Mouse (Mus musculus): Measurements from ENCODE around the gene Mamdc4. TPM values are rescaled to one million over a fixed set of nuclear protein-coding genes. Genes with fewer than 3 reads are reported as not detected.

Mamdc4 gene
- polyA plus RNA-seq, 1 experiment = 1.3 TPM

DNA sequence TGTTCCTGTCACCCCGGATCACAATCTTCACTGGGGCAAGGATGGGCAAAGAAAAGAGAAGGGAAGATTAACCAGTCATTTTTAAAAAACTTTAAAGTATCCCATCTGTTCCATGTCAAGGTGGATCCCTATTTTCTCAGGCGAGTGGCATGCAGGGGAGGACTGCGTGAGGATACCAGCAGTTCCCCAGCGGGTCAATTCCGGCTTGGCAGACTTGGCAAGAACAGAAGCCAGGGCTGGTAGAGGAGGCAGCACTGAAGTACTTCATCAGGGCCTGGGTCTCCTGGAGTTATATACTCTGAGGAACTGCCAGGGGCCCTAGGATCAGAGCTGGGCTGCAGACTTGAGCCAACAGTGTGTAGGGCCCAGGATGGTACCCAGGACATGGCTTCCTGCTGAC lies 27.9 kb upstream of the Mamdc4 start:
- TF ChIP-seq POLR2A (IDR thresholded peaks at IDR 0.05; ENCODE audit: borderline replicate concordance, low read depth, low read length) (no peak), CTCF (IDR thresholded peaks at IDR 0.05; ENCODE audit: low read depth, low read length) (no peak)
- Histone ChIP-seq H3K4me3 (ENCODE audit: insufficient read depth, low read length) (no peak overlapping the region), H3K27ac (ENCODE audit: insufficient read depth, low read depth, low read length) (no peak overlapping the region), H3K4me1 (ENCODE audit: control insufficient read depth, insufficient read depth, low read length) (peaks cover 9% of the 10 kb centered on the region)

DNA sequence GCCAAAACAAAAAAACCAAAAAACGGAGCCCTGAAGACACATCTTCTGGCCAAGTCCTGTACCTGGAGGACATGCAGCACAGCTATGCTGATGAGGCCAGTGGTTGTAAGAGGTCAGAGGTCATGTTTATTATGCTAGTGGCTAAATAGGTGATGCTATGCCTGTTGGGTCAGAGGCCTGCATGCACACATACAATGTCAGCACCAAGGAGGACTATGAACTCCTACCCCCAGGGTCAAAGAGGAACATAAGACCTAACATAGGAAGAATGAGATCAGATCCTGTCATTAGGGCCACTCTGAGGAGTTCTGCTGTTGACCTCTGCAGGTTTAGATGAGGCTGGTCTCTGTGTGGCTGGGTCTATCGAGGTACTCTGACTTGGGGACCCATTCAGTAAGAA lies 25.4 kb upstream of the Mamdc4 start:
- Histone ChIP-seq H3K4me3 (ENCODE audit: insufficient read depth, low read length) (no peak overlapping the region), H3K27ac (ENCODE audit: insufficient read depth, low read depth, low read length) (no peak overlapping the region), H3K4me1 (ENCODE audit: control insufficient read depth, insufficient read depth, low read length) (no peaks in the 10 kb centered on the region)
- TF ChIP-seq CTCF (IDR thresholded peaks at IDR 0.05; ENCODE audit: low read depth, low read length) (no peak), POLR2A (IDR thresholded peaks at IDR 0.05; ENCODE audit: borderline replicate concordance, low read depth, low read length) (no peak)

DNA sequence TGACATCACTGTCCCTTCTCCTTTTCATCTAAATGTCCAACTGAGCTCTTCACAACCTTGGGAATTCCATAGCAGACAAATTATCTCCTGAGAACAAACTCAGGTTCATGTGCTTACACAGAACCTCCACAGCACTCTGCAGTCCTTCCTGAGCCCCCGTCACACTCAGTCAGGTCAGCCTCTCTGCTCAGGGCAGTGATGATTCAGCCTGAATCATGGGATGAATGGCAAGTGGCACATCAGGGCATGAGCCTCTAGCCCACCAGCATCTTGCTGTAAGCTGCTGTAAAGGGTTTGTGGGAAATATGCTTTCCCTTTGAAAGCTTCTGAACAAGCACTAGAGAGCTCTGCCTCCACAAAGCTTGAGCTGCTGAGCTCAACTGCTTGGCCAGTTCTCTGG lies 24.1 kb upstream of the Mamdc4 start:
- Histone ChIP-seq H3K27ac (ENCODE audit: insufficient read depth, low read depth, low read length) (no peak overlapping the region), H3K4me3 (ENCODE audit: insufficient read depth, low read length) (no peak overlapping the region), H3K4me1 (ENCODE audit: control insufficient read depth, insufficient read depth, low read length) (no peaks in the 10 kb centered on the region)
- no peak for TF ChIP-seq POLR2A (IDR thresholded peaks at IDR 0.05; ENCODE audit: borderline replicate concordance, low read depth, low read length)
- no peak for TF ChIP-seq CTCF (IDR thresholded peaks at IDR 0.05; ENCODE audit: low read depth, low read length)

DNA sequence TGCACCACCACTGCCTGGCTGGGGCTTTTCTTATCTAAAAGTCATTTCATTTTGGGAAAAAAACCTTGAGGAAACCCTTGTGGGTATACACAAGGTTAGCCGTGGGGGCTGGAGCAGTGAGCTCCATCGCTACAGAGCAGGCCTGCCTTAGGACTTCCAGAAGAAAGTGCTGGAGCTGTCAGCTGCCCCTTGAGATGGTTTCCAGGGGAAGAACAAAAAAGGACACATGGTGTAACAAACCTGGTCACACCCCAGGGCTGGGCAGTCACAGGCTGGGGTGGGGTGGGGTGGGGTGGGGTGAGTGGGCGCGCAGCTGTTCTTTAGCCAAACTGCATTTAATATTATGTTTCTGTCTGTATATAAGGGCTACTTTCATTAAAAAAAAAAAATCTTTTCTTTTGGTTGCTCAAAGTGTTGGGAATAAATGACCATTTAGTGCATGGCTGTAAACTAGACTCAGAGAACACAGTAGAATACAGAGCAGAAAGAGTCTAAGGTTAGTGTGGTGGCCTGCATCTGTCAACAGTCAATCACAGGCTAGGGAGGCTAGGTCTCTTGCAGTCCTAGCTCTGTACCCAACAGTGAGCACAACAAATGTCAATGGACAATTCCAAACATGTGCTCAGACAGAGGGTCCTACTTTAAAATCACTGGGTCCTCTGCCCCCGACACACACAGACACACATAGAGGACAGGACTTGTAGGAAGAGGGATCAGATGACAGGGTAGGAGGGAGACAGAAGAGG lies 22.3 kb upstream of the Mamdc4 start:
- H3K4me1 ChIP-seq (ENCODE audit: control insufficient read depth, insufficient read depth, low read length) = no peaks in the 10 kb centered on the region
- no peak for TF ChIP-seq CTCF (IDR thresholded peaks at IDR 0.05; ENCODE audit: low read depth, low read length)
- no peak overlapping the region for H3K4me3 ChIP-seq (ENCODE audit: insufficient read depth, low read length)
- no peak overlapping the region for H3K27ac ChIP-seq (ENCODE audit: insufficient read depth, low read depth, low read length)

DNA sequence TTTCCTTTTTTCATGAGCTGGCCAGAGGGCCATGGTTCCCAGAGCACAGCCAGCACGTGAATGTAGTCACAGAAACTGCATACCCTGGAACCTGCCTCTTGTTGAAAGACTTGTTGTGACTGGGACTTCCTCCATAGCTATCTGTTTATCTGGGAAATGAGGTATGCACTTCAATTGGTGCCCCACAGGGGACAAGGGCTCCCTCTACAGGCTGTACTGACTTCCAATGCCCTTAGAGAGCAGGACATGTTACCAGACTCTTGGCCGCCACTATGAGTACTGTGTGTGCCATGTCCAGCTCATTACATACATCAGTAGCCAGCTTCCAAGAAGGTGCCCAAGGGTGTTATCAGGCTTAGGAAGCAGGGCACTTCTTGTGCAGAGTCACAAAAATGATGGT lies 17.2 kb upstream of the Mamdc4 start:
- H3K4me3 ChIP-seq (ENCODE audit: insufficient read depth, low read length) = no peak overlapping the region
- TF ChIP-seq CTCF (IDR thresholded peaks at IDR 0.05; ENCODE audit: low read depth, low read length) (peak; percentile 41; the same call in 1 of the 2 replicates), POLR2A (IDR thresholded peaks at IDR 0.05; ENCODE audit: borderline replicate concordance, low read depth, low read length) (no peak)
- H3K4me1 ChIP-seq (ENCODE audit: control insufficient read depth, insufficient read depth, low read length) = peaks cover 24% of the 10 kb centered on the region
- H3K27ac ChIP-seq (ENCODE audit: insufficient read depth, low read depth, low read length) = no peak overlapping the region

DNA sequence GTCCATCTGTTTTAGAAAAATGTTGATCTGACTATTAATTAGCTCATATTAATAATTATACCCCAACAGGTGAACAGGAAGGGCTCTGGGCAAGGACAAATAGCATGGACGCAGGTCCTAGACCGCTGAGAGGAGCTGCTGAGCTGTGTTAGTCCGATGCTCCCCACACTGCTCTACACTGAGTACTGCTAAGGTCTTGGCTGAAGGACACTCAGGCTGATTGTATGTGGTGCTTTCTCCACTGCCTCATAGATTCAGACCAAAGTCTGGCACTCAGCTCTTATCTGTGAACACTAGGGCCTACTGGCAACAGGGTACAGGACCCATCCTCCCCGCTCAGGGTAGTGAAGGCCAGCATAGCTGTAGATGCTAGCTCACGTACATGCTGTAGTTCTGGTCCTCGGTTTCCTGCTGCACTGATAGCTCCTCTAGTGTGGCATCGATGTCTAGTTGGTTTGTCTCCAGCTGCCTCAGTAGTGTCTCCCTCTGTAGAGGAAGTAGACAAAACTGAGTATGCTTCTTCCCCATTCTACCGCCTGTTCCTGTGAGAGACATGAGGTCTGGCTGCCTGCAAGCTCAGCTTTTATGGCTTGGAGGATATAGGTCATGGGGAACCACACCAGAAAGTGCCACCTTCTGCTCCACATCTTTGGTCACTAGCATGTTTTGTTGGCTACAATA lies 13.7 kb upstream of the Mamdc4 start:
- Histone ChIP-seq H3K4me3 (ENCODE audit: insufficient read depth, low read length) (no peak overlapping the region), H3K27ac (ENCODE audit: insufficient read depth, low read depth, low read length) (peak overlapping the region; percentile 83), H3K4me1 (ENCODE audit: control insufficient read depth, insufficient read depth, low read length) (peaks cover 24% of the 10 kb centered on the region)
- TF ChIP-seq CTCF (IDR thresholded peaks at IDR 0.05; ENCODE audit: low read depth, low read length) = no peak
- no peak for TF ChIP-seq POLR2A (IDR thresholded peaks at IDR 0.05; ENCODE audit: borderline replicate concordance, low read depth, low read length)

DNA sequence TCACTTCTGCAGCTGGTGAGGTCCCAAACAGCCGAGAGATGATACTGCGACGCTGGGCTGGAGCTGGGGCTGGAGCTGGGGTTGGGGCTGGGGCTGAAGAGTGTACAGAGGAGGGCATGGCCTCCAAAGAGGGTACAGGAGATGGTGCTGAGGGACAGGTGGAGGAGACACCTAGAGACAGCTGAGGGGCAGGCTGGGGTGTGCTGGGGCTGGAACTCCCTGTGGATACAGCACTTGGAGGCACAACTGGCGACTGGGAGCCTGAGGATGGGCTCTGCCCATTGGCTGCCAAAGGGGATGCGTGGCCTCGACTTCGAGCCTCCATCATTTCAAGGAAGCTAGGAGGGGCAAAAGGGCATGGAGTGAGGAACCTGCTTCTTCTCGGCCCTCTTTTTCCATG lies 12.6 kb upstream of the Mamdc4 start:
- Histone ChIP-seq H3K4me3 (ENCODE audit: insufficient read depth, low read length) (no peak overlapping the region), H3K27ac (ENCODE audit: insufficient read depth, low read depth, low read length) (no peak overlapping the region), H3K4me1 (ENCODE audit: control insufficient read depth, insufficient read depth, low read length) (peaks cover 32% of the 10 kb centered on the region)
- TF ChIP-seq POLR2A (IDR thresholded peaks at IDR 0.05; ENCODE audit: borderline replicate concordance, low read depth, low read length) = no peak
- no peak for TF ChIP-seq CTCF (IDR thresholded peaks at IDR 0.05; ENCODE audit: low read depth, low read length)

DNA sequence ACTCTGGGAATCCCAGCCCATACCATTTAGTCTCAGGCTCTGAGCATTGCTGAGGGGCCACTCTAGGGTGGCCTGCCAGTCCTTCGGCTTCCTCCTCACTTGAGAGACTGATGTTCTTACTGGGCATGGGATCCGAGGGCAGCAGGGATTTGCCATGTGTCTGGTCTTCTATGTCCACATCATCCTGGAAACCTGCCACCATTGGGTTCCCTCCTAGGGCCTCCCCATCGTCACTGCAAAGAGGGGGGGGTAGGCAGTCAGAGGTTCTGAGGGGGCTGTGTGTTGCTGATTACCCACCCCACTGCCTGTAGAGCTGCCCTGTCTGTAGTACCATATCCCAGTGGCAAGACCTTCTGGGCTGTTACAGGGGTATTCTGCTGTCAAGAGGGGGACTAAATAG lies 11.0 kb upstream of the Mamdc4 start:
- Histone ChIP-seq H3K4me3 (ENCODE audit: insufficient read depth, low read length) (no peak overlapping the region), H3K27ac (ENCODE audit: insufficient read depth, low read depth, low read length) (no peak overlapping the region), H3K4me1 (ENCODE audit: control insufficient read depth, insufficient read depth, low read length) (peaks cover 42% of the 10 kb centered on the region)
- no peak for TF ChIP-seq POLR2A (IDR thresholded peaks at IDR 0.05; ENCODE audit: borderline replicate concordance, low read depth, low read length)
- TF ChIP-seq CTCF (IDR thresholded peaks at IDR 0.05; ENCODE audit: low read depth, low read length) = no peak

DNA sequence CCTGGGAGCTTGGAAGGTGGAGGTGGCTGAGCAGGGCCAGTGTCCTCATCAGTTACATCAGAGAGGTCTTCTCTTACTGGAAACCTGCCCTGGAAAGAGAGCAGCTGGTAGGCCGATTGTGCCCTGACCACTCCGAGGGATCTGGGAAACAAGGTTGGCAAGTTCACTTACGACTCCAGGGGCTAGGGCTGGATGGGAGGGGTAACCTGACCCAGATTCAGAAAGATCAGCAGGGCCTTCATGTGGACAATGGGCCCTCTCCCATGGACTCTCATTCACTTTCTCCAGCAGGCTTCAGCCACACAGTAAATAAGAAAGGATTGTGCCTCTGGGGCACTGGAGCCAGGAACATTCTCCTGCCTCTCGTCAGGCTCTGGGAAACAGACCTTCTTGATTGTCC lies 10.2 kb upstream of the Mamdc4 start:
- Histone ChIP-seq H3K4me3 (ENCODE audit: insufficient read depth, low read length) (no peak overlapping the region), H3K4me1 (ENCODE audit: control insufficient read depth, insufficient read depth, low read length) (peaks cover 45% of the 10 kb centered on the region), H3K27ac (ENCODE audit: insufficient read depth, low read depth, low read length) (no peak overlapping the region)
- no peak for TF ChIP-seq POLR2A (IDR thresholded peaks at IDR 0.05; ENCODE audit: borderline replicate concordance, low read depth, low read length)
- TF ChIP-seq CTCF (IDR thresholded peaks at IDR 0.05; ENCODE audit: low read depth, low read length) = no peak

DNA sequence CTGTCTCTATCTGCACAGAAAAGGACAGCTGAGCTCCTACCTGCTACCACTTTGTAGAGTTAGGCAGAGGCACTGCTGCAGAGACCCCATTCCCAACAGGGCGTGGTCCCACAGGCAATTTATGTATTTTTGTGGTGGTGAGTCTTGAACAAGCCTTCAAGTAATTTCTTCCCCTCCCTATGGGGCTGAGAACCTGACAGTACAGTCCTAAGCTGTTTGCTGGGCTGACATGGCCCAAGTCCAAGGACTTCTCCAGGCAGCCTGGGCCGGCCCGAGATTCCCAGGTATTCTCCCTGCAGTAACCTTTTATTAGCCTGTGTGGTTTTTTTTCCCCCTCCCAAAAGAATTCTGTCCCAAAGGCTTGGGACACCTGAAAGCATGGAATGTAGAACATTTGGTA lies 9.5 kb upstream of the Mamdc4 start:
- no peak for TF ChIP-seq CTCF (IDR thresholded peaks at IDR 0.05; ENCODE audit: low read depth, low read length)
- no peak for TF ChIP-seq POLR2A (IDR thresholded peaks at IDR 0.05; ENCODE audit: borderline replicate concordance, low read depth, low read length)
- Histone ChIP-seq H3K27ac (ENCODE audit: insufficient read depth, low read depth, low read length) (no peak overlapping the region), H3K4me3 (ENCODE audit: insufficient read depth, low read length) (no peak overlapping the region), H3K4me1 (ENCODE audit: control insufficient read depth, insufficient read depth, low read length) (peaks cover 38% of the 10 kb centered on the region)

Data from bone marrow macrophage, adult 2 months (primary cell).